Mouse (Mus musculus) lung, embryonic 14.5 days (tissue): ENCODE measurements around the gene Myof. TPM values are rescaled to one million over a fixed set of nuclear protein-coding genes. Genes with fewer than 3 reads are reported as not detected.
A peak's percentile ranks its signal among the peaks of the same experiment; 100 is the strongest.

ENCODE experiments used
- ATAC-seq: fragments of 200-750 bp; cut with Nextera tagmentation; 2 replicates; pipeline ENCODE4 v1.8.0; 2017; ENCODE audit warnings: mild to moderate bottlenecking, moderate TSS enrichment, moderate library complexity; ENCODE audit not compliant: insufficient read depth
- DNase-seq: peaks from one replicate; pipeline ENCODE4 v3.0.0-alpha.2; 2015
- H3K27ac ChIP-seq: fragments of 300-500 bp; sonication (generic); 2 replicates; pipeline ENCODE4 v1.5.1; 2014; ENCODE audit warnings: low read depth, mild to moderate bottlenecking, moderate library complexity
- H3K27me3 ChIP-seq: fragments of 300-500 bp; sonication (generic); 2 replicates; pipeline ENCODE4 v1.6.1; 2014; ENCODE audit warnings: low read length, control low read depth; ENCODE audit not compliant: insufficient read depth
- H3K36me3 ChIP-seq: fragments of 300-500 bp; sonication (generic); 2 replicates; pipeline ENCODE4 v1.6.1; 2014; ENCODE audit warnings: control low read depth; ENCODE audit not compliant: insufficient read depth
- H3K4me1 ChIP-seq: fragments of 300-500 bp; sonication (generic); 2 replicates; pipeline ENCODE4 v1.6.1; 2014; ENCODE audit warnings: antibody characterized with exemption, control low read depth; ENCODE audit not compliant: insufficient read depth
- H3K4me2 ChIP-seq: fragments of 300-500 bp; sonication (generic); 2 replicates; pipeline ENCODE4 v1.6.1; 2014; ENCODE audit warnings: mild to moderate bottlenecking
- H3K4me3 ChIP-seq: fragments of 300-500 bp; sonication (generic); 2 replicates; pipeline ENCODE4 v1.5.1; 2014; ENCODE audit warnings: low read depth, low read length
- H3K9ac ChIP-seq: fragments of 300-500 bp; sonication (generic); 2 replicates; pipeline ENCODE4 v1.6.1; 2014
- H3K9me3 ChIP-seq: fragments of 300-500 bp; sonication (generic); 2 replicates; pipeline ENCODE4 v1.6.1; 2016; ENCODE audit warnings: low read depth, low read length, control low read depth
- CTCF ChIP-seq: IDR thresholded peaks from 2 replicates; pipeline ENCODE4 v1.5.1; 2016; ENCODE audit warnings: antibody characterized with exemption, low read depth
- WGBS: fragments of 180-500 bp; shearing (Covaris S2); extraction: QIAGEN DNeasy Blood & Tissue Kit; methylation state at CpG from one replicate; pipeline ENCODE4 v1.1.7; 2014; 5-methylcytosine and 5-hydroxymethylcytosine counted together
- polyA plus RNA-seq: library from polyadenylated mRNA; unstranded; fragments of >200 nt; fragmentation: Nextera tagmentation; extraction: Ambion mirVana; gene quantifications from 2 replicates; pipeline ENCODE4 v1.2.1, GENCODE M21; 2014

Gene Myof
- polyA plus RNA-seq, 1 experiment from 2014 or later: 41.0 TPM

GRCm38 (mm10) chr19:37959543-37960215 is 83.7 kb downstream of the Myof start:
- no peak for DNase-seq
- Histone ChIP-seq H3K4me3 (no peak overlapping the region), H3K9ac (no peak overlapping the region), H3K9me3 (no peaks in the 10 kb centered on the region), H3K36me3 (peaks cover 26% of the 10 kb centered on the region; the same call in 1 of the 2 replicates), H3K4me2 (no peak overlapping the region), H3K27me3 (no peaks in the 10 kb centered on the region), H3K4me1 (no peaks in the 10 kb centered on the region), H3K27ac (no peak overlapping the region)
- 79% methylated on average over 10 of the region's 10 CpGs for WGBS
- ATAC-seq: no peak
- TF ChIP-seq CTCF: no peak

GRCm38 (mm10) chr19:37959076-37959475 is 84.3 kb downstream of the Myof start:
- DNase-seq (no peak), ATAC-seq (no peak)
- Histone ChIP-seq H3K4me2 (no peak overlapping the region), H3K9ac (no peak overlapping the region), H3K4me1 (no peaks in the 10 kb centered on the region), H3K4me3 (no peak overlapping the region), H3K9me3 (no peaks in the 10 kb centered on the region), H3K27ac (no peak overlapping the region), H3K36me3 (peaks cover 26% of the 10 kb centered on the region; the same call in 1 of the 2 replicates), H3K27me3 (no peaks in the 10 kb centered on the region)
- TF ChIP-seq CTCF: no peak
- 52% methylated on average over 6 of the region's 6 CpGs for WGBS

- no peak for TF ChIP-seq CTCF
- 71% methylated on average over 7 of the region's 7 CpGs for WGBS
These were observed 86.1 kb downstream of the Myof start for GRCm38 (mm10) chr19:37957256-37957655.

GRCm38 (mm10) chr19:37956006-37956405 is 87.4 kb downstream of the Myof start:
- DNase-seq (peak; percentile 24), ATAC-seq (0 out of 2 replicates have a peak, but pooled peaks have one; percentile 21)
- whole genome bisulfite sequencing: 58% methylated on average over 3 of the region's 3 CpGs
- no peaks in the 10 kb centered on the region for H3K9me3 ChIP-seq
- H3K27ac ChIP-seq: no peak overlapping the region
- no peak for TF ChIP-seq CTCF
- no peak overlapping the region for H3K4me3 ChIP-seq
- no peaks in the 10 kb centered on the region for H3K27me3 ChIP-seq
- H3K4me1 ChIP-seq: no peaks in the 10 kb centered on the region
- no peak overlapping the region for H3K9ac ChIP-seq
- H3K36me3 ChIP-seq: peaks cover 37% of the 10 kb centered on the region
- no peak overlapping the region for H3K4me2 ChIP-seq

More at GRCm38 (mm10) chr19:37957256-37957655, 86.1 kb downstream of the Myof start:
- H3K36me3 ChIP-seq: peaks cover 35% of the 10 kb centered on the region
- DNase-seq: no peak
- no peaks in the 10 kb centered on the region for H3K4me1 ChIP-seq
- no peak overlapping the region for H3K4me2 ChIP-seq
- no peak overlapping the region for H3K4me3 ChIP-seq
- H3K27me3 ChIP-seq: no peaks in the 10 kb centered on the region
- no peaks in the 10 kb centered on the region for H3K9me3 ChIP-seq
- H3K9ac ChIP-seq: no peak overlapping the region
- ATAC-seq: no peak
- H3K27ac ChIP-seq: no peak overlapping the region

GRCm38 (mm10) chr19:37955425-37956001 is 87.9 kb downstream of the Myof start:
- Histone ChIP-seq H3K4me3 (no peak overlapping the region), H3K4me1 (no peaks in the 10 kb centered on the region), H3K9me3 (no peaks in the 10 kb centered on the region), H3K27me3 (no peaks in the 10 kb centered on the region), H3K9ac (no peak overlapping the region), H3K36me3 (peaks cover 37% of the 10 kb centered on the region), H3K4me2 (no peak overlapping the region), H3K27ac (no peak overlapping the region)
- DNase-seq (peak; percentile 92), ATAC-seq (peak; percentile 87)
- WGBS: 36% methylated on average over 7 of the region's 7 CpGs
- peak; percentile 97 for TF ChIP-seq CTCF

- TF ChIP-seq CTCF: no peak
- no peak overlapping the region for H3K4me3 ChIP-seq
- no peak overlapping the region for H3K4me2 ChIP-seq
- no peak overlapping the region for H3K27ac ChIP-seq
- H3K27me3 ChIP-seq: no peaks in the 10 kb centered on the region
- ATAC-seq: no peak
- H3K4me1 ChIP-seq: no peaks in the 10 kb centered on the region
- peaks cover 37% of the 10 kb centered on the region for H3K36me3 ChIP-seq
- no peak for DNase-seq
- H3K9me3 ChIP-seq: no peaks in the 10 kb centered on the region
- no peak overlapping the region for H3K9ac ChIP-seq
- 79% methylated on average over 5 of the region's 5 CpGs for WGBS
These were observed 88.6 kb downstream of the Myof start for GRCm38 (mm10) chr19:37954772-37955171.

GRCm38 (mm10) chr19:37954236-37954635 is 89.1 kb downstream of the Myof start:
- H3K27me3 ChIP-seq: no peaks in the 10 kb centered on the region
- H3K9me3 ChIP-seq: no peaks in the 10 kb centered on the region
- no peak overlapping the region for H3K27ac ChIP-seq
- 84% methylated on average over 8 of the region's 8 CpGs for WGBS
- H3K4me2 ChIP-seq: no peak overlapping the region
- H3K4me1 ChIP-seq: no peaks in the 10 kb centered on the region
- H3K9ac ChIP-seq: no peak overlapping the region
- no peak overlapping the region for H3K4me3 ChIP-seq
- DNase-seq: no peak
- H3K36me3 ChIP-seq: peaks cover 33% of the 10 kb centered on the region
- no peak for TF ChIP-seq CTCF
- ATAC-seq: no peak
